Mouse (Mus musculus): Measurements from ENCODE around the gene Rasgrp1. TPM values are rescaled to one million over a fixed set of nuclear protein-coding genes. Genes with fewer than 3 reads are reported as not detected.

Gene Rasgrp1
- polyA plus RNA-seq, 1 experiment from 2014 or later: 1.9 TPM

DNA sequence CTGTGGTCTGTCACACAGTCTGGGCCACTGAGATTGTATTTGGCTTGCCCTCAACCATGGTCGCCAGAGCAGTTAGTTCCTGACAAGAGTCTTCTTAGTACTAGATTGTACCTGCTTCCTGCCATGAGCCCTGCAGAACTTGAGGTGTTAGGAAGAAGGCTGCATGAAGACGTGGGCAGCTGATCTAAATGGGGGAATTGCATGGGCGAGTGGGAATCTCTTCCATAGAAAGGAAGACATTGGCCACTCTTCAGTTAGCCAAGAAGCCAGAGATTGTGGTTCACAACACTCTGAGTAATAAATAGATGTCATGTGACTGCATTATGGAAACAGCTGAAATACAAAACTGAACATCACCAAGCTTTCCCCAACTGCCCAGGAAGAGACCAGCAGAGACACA is 23.8 kb downstream of the Rasgrp1 start:
- 76% methylated on average over 3 of the region's 3 CpGs for WGBS
- H3K27me3 ChIP-seq (replicated peaks; ENCODE audit: control insufficient read depth, insufficient read depth, low read length): no peaks in the 10 kb centered on the region
- DNase-seq (ENCODE audit: low spot score): no peak
- no peak overlapping the region for H3K27ac ChIP-seq (replicated peaks; ENCODE audit: low read depth, low read length)
- no peaks in the 10 kb centered on the region for H3K4me1 ChIP-seq (ENCODE audit: control insufficient read depth, insufficient read depth, low read length)
- no peak overlapping the region for H3K9ac ChIP-seq (ENCODE audit: low read depth, low read length)
- 0 out of 2 replicates have a peak, but pooled peaks cover 6% of the 10 kb centered on the region for H3K9me3 ChIP-seq (ENCODE audit: control insufficient read depth, low read length)
- H3K4me2 ChIP-seq (ENCODE audit: low read depth, low read length): no peak overlapping the region
- ATAC-seq (ENCODE audit: low read depth): no peak
- no peaks in the 10 kb centered on the region for H3K36me3 ChIP-seq (ENCODE audit: control insufficient read depth, insufficient read depth, low read length)
- no peak overlapping the region for H3K4me3 ChIP-seq (ENCODE audit: low read depth, low read length)

- ATAC-seq (ENCODE audit: low read depth): no peak
Observed at GRCm38 (mm10) chr2:117313586-117314235, 29.1 kb downstream of the Rasgrp1 start.

GRCm38 (mm10) chr2:117312441-117312895 is 30.3 kb downstream of the Rasgrp1 start:
- Histone ChIP-seq H3K4me2 (ENCODE audit: low read depth, low read length) (peak overlapping the region; percentile 18; the same call in 1 of the 2 replicates), H3K36me3 (ENCODE audit: control insufficient read depth, insufficient read depth, low read length) (no peaks in the 10 kb centered on the region), H3K9ac (ENCODE audit: low read depth, low read length) (no peak overlapping the region), H3K4me3 (ENCODE audit: low read depth, low read length) (no peak overlapping the region), H3K27ac (replicated peaks; ENCODE audit: low read depth, low read length) (no peak overlapping the region; the same call in 1 of the 2 replicates), H3K4me1 (ENCODE audit: control insufficient read depth, insufficient read depth, low read length) (no peaks in the 10 kb centered on the region), H3K27me3 (replicated peaks; ENCODE audit: control insufficient read depth, insufficient read depth, low read length) (no peaks in the 10 kb centered on the region), H3K9me3 (ENCODE audit: control insufficient read depth, low read length) (0 out of 2 replicates have a peak, but pooled peaks cover 6% of the 10 kb centered on the region)
- ATAC-seq (ENCODE audit: low read depth) (peak; percentile 74; the same call in 1 of the 2 replicates), DNase-seq (ENCODE audit: low spot score) (peak; percentile 50)
- WGBS: 63% methylated on average over 7 of the region's 7 CpGs

More at GRCm38 (mm10) chr2:117313586-117314235, 29.1 kb downstream of the Rasgrp1 start:
- 0 out of 2 replicates have a peak, but pooled peaks cover 6% of the 10 kb centered on the region for H3K9me3 ChIP-seq (ENCODE audit: control insufficient read depth, low read length)
- H3K4me2 ChIP-seq (ENCODE audit: low read depth, low read length): no peak overlapping the region
- no peaks in the 10 kb centered on the region for H3K4me1 ChIP-seq (ENCODE audit: control insufficient read depth, insufficient read depth, low read length)
- DNase-seq (ENCODE audit: low spot score): no peak
- no peak overlapping the region for H3K9ac ChIP-seq (ENCODE audit: low read depth, low read length)
- H3K36me3 ChIP-seq (ENCODE audit: control insufficient read depth, insufficient read depth, low read length): no peaks in the 10 kb centered on the region
- H3K4me3 ChIP-seq (ENCODE audit: low read depth, low read length): no peak overlapping the region
- H3K27ac ChIP-seq (replicated peaks; ENCODE audit: low read depth, low read length): no peak overlapping the region
- WGBS: 89% methylated on average over 5 of the region's 5 CpGs
- no peaks in the 10 kb centered on the region for H3K27me3 ChIP-seq (replicated peaks; ENCODE audit: control insufficient read depth, insufficient read depth, low read length)

DNA sequence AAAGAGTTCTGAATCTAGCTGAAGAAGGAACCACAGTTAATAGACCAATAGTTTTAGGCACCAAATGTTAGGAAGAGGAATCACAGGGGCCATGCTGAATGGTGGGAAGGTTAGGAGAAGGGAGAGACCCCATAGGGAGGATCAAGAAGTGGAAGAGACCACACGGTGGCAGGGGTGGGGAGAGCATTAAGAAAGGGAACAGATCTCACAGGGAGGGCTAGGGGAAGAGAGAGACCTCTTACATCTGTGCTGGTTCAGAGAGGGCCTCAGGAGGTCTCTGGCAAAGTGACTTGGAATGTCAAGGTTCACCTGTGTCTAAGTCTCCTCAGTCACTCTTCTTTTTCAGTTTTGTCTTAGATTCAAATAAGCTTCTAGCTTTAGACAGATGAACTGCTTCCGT is 30.8 kb downstream of the Rasgrp1 start:
- 40% methylated on average over 2 of the region's 2 CpGs for WGBS
- Histone ChIP-seq H3K36me3 (ENCODE audit: control insufficient read depth, insufficient read depth, low read length) (no peaks in the 10 kb centered on the region), H3K4me2 (ENCODE audit: low read depth, low read length) (no peak overlapping the region), H3K9ac (ENCODE audit: low read depth, low read length) (no peak overlapping the region), H3K9me3 (ENCODE audit: control insufficient read depth, low read length) (0 out of 2 replicates have a peak, but pooled peaks cover 6% of the 10 kb centered on the region), H3K4me3 (ENCODE audit: low read depth, low read length) (no peak overlapping the region), H3K4me1 (ENCODE audit: control insufficient read depth, insufficient read depth, low read length) (no peaks in the 10 kb centered on the region), H3K27ac (replicated peaks; ENCODE audit: low read depth, low read length) (no peak overlapping the region; the same call in 1 of the 2 replicates), H3K27me3 (replicated peaks; ENCODE audit: control insufficient read depth, insufficient read depth, low read length) (no peaks in the 10 kb centered on the region)
- DNase-seq (ENCODE audit: low spot score): no peak
- ATAC-seq (ENCODE audit: low read depth): no peak

- Histone ChIP-seq H3K9ac (ENCODE audit: low read depth, low read length) (no peak overlapping the region), H3K9me3 (ENCODE audit: control insufficient read depth, low read length) (0 out of 2 replicates have a peak, but pooled peaks cover 6% of the 10 kb centered on the region), H3K27me3 (replicated peaks; ENCODE audit: control insufficient read depth, insufficient read depth, low read length) (no peaks in the 10 kb centered on the region), H3K4me2 (ENCODE audit: low read depth, low read length) (no peak overlapping the region), H3K4me1 (ENCODE audit: control insufficient read depth, insufficient read depth, low read length) (no peaks in the 10 kb centered on the region), H3K27ac (replicated peaks; ENCODE audit: low read depth, low read length) (no peak overlapping the region), H3K36me3 (ENCODE audit: control insufficient read depth, insufficient read depth, low read length) (no peaks in the 10 kb centered on the region), H3K4me3 (ENCODE audit: low read depth, low read length) (no peak overlapping the region)
- ATAC-seq (ENCODE audit: low read depth) (no peak), DNase-seq (ENCODE audit: low spot score) (no peak)
- WGBS: 40% methylated on average over 1 of the region's 1 CpGs
Observed at GRCm38 (mm10) chr2:117311349-117311748, 31.5 kb downstream of the Rasgrp1 start.

DNA sequence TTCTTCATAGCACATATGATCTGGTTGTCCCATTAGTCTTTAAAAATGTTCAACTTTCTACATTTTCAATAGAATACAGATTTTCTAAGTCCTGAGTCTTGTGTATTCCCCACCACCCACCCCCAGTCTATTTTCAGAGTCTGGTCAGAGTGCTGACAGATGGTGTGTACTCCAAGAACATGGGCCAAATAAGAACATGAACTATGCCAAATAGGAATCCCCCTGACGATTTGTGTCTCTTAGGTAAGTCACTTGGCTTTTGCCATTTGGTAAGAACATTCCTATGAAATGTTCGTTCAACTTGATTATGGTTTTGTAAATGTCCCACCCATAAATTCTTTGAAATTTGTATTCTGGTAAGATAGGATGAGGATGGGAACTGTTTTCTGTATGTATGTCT is 33.8 kb downstream of the Rasgrp1 start:
- H3K27me3 ChIP-seq (replicated peaks; ENCODE audit: control insufficient read depth, insufficient read depth, low read length): no peaks in the 10 kb centered on the region
- DNase-seq (ENCODE audit: low spot score) (no peak), ATAC-seq (ENCODE audit: low read depth) (no peak)
- H3K36me3 ChIP-seq (ENCODE audit: control insufficient read depth, insufficient read depth, low read length): no peaks in the 10 kb centered on the region
- no peaks in the 10 kb centered on the region for H3K9me3 ChIP-seq (ENCODE audit: control insufficient read depth, low read length)
- H3K4me1 ChIP-seq (ENCODE audit: control insufficient read depth, insufficient read depth, low read length): no peaks in the 10 kb centered on the region; the same call in 1 of the 2 replicates
- H3K9ac ChIP-seq (ENCODE audit: low read depth, low read length): no peak overlapping the region
- 85% methylated on average over 2 of the region's 2 CpGs for WGBS
- H3K27ac ChIP-seq (replicated peaks; ENCODE audit: low read depth, low read length): no peak overlapping the region
- H3K4me2 ChIP-seq (ENCODE audit: low read depth, low read length): no peak overlapping the region
- H3K4me3 ChIP-seq (ENCODE audit: low read depth, low read length): no peak overlapping the region

- no peaks in the 10 kb centered on the region for H3K9me3 ChIP-seq (ENCODE audit: control insufficient read depth, low read length)
- no peak overlapping the region for H3K4me3 ChIP-seq (ENCODE audit: low read depth, low read length)
- H3K4me1 ChIP-seq (ENCODE audit: control insufficient read depth, insufficient read depth, low read length): no peaks in the 10 kb centered on the region; the same call in 1 of the 2 replicates
Observed at GRCm38 (mm10) chr2:117307959-117308358, 34.8 kb downstream of the Rasgrp1 start.

DNA sequence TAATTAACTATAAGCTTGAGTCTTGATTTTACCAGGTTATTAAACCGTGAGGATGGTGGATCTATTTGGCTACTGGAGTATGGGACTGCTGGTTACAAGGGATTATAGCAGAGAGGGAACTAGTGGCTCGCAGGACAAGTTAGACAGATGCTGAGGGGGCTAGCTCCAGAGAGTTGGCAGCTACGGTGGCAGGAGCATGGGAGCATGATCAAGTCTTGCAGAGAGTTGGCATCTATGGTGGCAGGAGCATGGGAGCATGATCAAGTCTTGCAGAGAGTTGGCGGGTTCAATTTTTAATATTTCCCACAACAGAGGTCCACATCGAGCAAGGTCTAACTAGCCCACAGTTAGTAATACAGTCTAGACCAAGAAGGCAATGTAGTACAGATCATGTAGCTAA is 37.9 kb downstream of the Rasgrp1 start:
- no peaks in the 10 kb centered on the region for H3K36me3 ChIP-seq (ENCODE audit: control insufficient read depth, insufficient read depth, low read length)
- H3K9me3 ChIP-seq (ENCODE audit: control insufficient read depth, low read length): no peaks in the 10 kb centered on the region
- no peak overlapping the region for H3K4me2 ChIP-seq (ENCODE audit: low read depth, low read length)
- H3K27me3 ChIP-seq (replicated peaks; ENCODE audit: control insufficient read depth, insufficient read depth, low read length): no peaks in the 10 kb centered on the region
- WGBS: 91% methylated on average over 5 of the region's 5 CpGs
- H3K4me3 ChIP-seq (ENCODE audit: low read depth, low read length): no peak overlapping the region
- H3K4me1 ChIP-seq (ENCODE audit: control insufficient read depth, insufficient read depth, low read length): no peaks in the 10 kb centered on the region; the same call in 1 of the 2 replicates
- no peak overlapping the region for H3K27ac ChIP-seq (replicated peaks; ENCODE audit: low read depth, low read length)
- no peak for DNase-seq (ENCODE audit: low spot score)
- no peak for ATAC-seq (ENCODE audit: low read depth)
- no peak overlapping the region for H3K9ac ChIP-seq (ENCODE audit: low read depth, low read length)

More at GRCm38 (mm10) chr2:117307959-117308358, 34.8 kb downstream of the Rasgrp1 start:
- H3K4me2 ChIP-seq (ENCODE audit: low read depth, low read length): no peak overlapping the region
- no peak overlapping the region for H3K27ac ChIP-seq (replicated peaks; ENCODE audit: low read depth, low read length)
- DNase-seq (ENCODE audit: low spot score): no peak
- H3K9ac ChIP-seq (ENCODE audit: low read depth, low read length): no peak overlapping the region
- WGBS: 85% methylated on average over 3 of the region's 3 CpGs
- ATAC-seq (ENCODE audit: low read depth): no peak
- no peaks in the 10 kb centered on the region for H3K27me3 ChIP-seq (replicated peaks; ENCODE audit: control insufficient read depth, insufficient read depth, low read length)
- no peaks in the 10 kb centered on the region for H3K36me3 ChIP-seq (ENCODE audit: control insufficient read depth, insufficient read depth, low read length)

Data from embryonic facial prominence, embryonic 14.5 days (tissue).